Mouse (Mus musculus) heart, embryonic 12.5 days (tissue): ENCODE results near the gene Fez2. TPM values are rescaled to one million over a fixed set of nuclear protein-coding genes. Genes with fewer than 3 reads are reported as not detected.

Source experiments
- ATAC-seq: fragments of 200-750 bp; cut with Nextera tagmentation; 2 replicates; pipeline ENCODE4 v1.8.0; 2017; ENCODE audit warnings: moderate TSS enrichment, moderate library complexity; ENCODE audit not compliant: insufficient number of reproducible peaks, low FRiP score
- H3K27ac ChIP-seq: fragments of 300-500 bp; sonication (generic); 2 replicates; pipeline ENCODE4 v1.5.1; 2016; ENCODE audit warnings: mild to moderate bottlenecking, moderate library complexity; ENCODE audit not compliant: poor library complexity, severe bottlenecking
- H3K27me3 ChIP-seq: fragments of 300-500 bp; sonication (generic); replicated peaks from 2 replicates; pipeline ENCODE4 v1.6.1; 2016; ENCODE audit warnings: mild to moderate bottlenecking, moderate library complexity
- H3K36me3 ChIP-seq: fragments of 300-500 bp; sonication (generic); 2 replicates; pipeline ENCODE4 v1.6.1; 2016; ENCODE audit warnings: mild to moderate bottlenecking, moderate library complexity
- H3K4me1 ChIP-seq: fragments of 300-500 bp; sonication (generic); replicated peaks from 2 replicates; pipeline ENCODE4 v1.6.1; 2016; ENCODE audit warnings: mild to moderate bottlenecking
- H3K4me2 ChIP-seq: fragments of 300-500 bp; sonication (generic); 2 replicates; pipeline ENCODE4 v1.6.1; 2016; ENCODE audit warnings: mild to moderate bottlenecking, moderate library complexity
- H3K4me3 ChIP-seq: fragments of 300-500 bp; sonication (generic); 2 replicates; pipeline ENCODE4 v1.5.1; 2016; ENCODE audit warnings: mild to moderate bottlenecking
- H3K9ac ChIP-seq: fragments of 300-500 bp; sonication (generic); 2 replicates; pipeline ENCODE4 v1.6.1; 2016; ENCODE audit warnings: mild to moderate bottlenecking, moderate library complexity
- H3K9me3 ChIP-seq: fragments of 300-500 bp; sonication (generic); replicated peaks from 2 replicates; pipeline ENCODE4 v1.6.1; 2016; ENCODE audit warnings: mild to moderate bottlenecking, moderate library complexity
- WGBS: fragments of 180-500 bp; shearing (Covaris S2); methylation state at CpG from one replicate; pipeline ENCODE4 v1.1.7; 2016; 5-methylcytosine and 5-hydroxymethylcytosine counted together
- polyA plus RNA-seq: library from polyadenylated mRNA; unstranded; fragments of >200 nt; fragmentation: Nextera tagmentation; extraction: Ambion mirVana; gene quantifications from 2 replicates; pipeline ENCODE4 v1.2.1, GENCODE M21; 2016

The Fez2 gene
- polyA plus RNA-seq, 1 experiment from 2014 or later: 44.7 TPM

DNA sequence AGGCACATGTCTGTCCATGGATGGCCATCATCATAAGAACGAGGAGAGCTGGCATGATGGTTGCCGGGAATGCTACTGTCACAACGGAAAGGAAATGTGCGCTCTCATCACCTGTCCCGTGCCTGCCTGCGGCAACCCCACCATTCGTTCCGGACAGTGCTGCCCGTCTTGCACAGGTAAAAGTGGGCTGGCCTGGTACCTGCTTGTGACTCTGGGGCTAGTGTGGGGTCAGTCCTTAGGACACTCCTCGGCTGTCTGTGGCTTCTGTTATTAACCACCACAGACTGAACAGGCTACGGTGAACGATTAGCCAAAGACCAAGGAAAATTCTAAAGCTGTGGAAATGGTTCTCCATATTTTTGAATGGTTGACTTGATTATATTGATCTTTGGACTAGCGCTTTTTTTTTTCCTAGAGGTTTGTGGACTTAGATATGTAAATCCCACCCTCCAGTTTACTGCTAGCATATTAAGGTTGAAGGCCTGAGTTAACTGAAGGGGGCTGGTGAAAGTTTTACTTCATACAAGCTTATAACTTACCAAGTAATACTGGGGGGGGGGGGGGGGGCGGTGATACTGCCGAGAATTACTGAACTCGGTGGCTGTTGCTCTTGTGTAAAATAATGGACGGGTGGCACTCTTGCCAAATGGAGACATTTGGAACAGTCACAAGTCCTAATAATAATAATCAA lies 70.7 kb downstream of the Fez2 start:
- H3K36me3 ChIP-seq: 0 out of 2 replicates have a peak, but pooled peaks cover 3% of the 10 kb centered on the region
- no peak overlapping the region for H3K4me3 ChIP-seq
- ATAC-seq: no peak
- no peak overlapping the region for H3K4me2 ChIP-seq
- WGBS: 91% methylated on average over 17 of the region's 17 CpGs
- H3K27ac ChIP-seq: no peak overlapping the region
- H3K4me1 ChIP-seq: peaks cover 18% of the 10 kb centered on the region
- H3K9ac ChIP-seq: no peak overlapping the region
- H3K27me3 ChIP-seq: no peaks in the 10 kb centered on the region
- H3K9me3 ChIP-seq: no peaks in the 10 kb centered on the region

DNA sequence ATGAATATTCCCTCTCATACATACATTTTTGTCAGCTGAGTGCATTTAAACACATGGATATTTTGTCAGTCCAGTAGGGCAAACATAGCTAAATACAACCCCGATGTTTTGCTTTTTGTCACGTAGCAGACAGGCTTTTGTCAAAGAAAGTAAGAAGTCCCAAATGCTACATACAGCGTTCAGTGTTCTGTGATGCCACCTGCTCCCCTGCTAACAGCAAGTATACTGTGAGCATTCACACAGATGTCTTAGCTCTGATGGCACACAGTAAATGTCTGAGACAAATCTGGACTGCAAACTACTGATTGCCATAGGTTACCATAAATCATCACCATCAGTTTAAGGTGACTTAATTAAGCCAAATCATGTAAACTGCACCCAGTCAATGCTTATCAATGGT lies 74.3 kb downstream of the Fez2 start:
- no peak overlapping the region for H3K4me2 ChIP-seq
- 0 out of 2 replicates have a peak, but pooled peaks cover 3% of the 10 kb centered on the region for H3K36me3 ChIP-seq
- H3K9me3 ChIP-seq: no peaks in the 10 kb centered on the region
- ATAC-seq: no peak
- peaks cover 8% of the 10 kb centered on the region; the same call in 1 of the 2 replicates for H3K4me1 ChIP-seq
- H3K27ac ChIP-seq: no peak overlapping the region
- H3K9ac ChIP-seq: no peak overlapping the region
- 91% methylated on average over 3 of the region's 3 CpGs for WGBS
- no peak overlapping the region for H3K4me3 ChIP-seq
- H3K27me3 ChIP-seq: no peaks in the 10 kb centered on the region

DNA sequence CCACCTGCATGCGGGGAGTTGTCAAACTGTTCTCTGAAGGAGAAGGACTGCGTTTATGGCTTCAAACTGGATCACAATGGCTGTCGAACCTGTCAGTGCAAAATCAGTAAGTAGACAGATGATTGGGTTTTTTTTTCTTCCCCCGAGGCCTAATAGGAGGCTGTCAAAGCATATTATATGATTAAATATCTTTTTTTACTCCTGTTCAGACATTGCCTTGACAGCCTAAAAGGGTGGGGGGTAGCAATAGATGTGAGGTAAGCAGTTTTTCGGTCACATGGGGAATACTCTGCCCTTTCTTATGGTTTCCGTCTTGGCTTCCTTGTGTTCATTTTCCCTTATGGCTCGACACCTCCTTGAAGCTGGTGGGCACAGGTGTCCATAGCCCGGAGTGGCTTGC lies 82.7 kb downstream of the Fez2 start:
- Histone ChIP-seq H3K27me3 (no peaks in the 10 kb centered on the region), H3K4me2 (no peak overlapping the region), H3K27ac (no peak overlapping the region), H3K9me3 (no peaks in the 10 kb centered on the region), H3K4me3 (no peak overlapping the region), H3K9ac (no peak overlapping the region), H3K36me3 (peaks cover 4% of the 10 kb centered on the region), H3K4me1 (peaks cover 2% of the 10 kb centered on the region; the same call in 1 of the 2 replicates)
- ATAC-seq: no peak
- WGBS: 88% methylated on average over 8 of the region's 8 CpGs

DNA sequence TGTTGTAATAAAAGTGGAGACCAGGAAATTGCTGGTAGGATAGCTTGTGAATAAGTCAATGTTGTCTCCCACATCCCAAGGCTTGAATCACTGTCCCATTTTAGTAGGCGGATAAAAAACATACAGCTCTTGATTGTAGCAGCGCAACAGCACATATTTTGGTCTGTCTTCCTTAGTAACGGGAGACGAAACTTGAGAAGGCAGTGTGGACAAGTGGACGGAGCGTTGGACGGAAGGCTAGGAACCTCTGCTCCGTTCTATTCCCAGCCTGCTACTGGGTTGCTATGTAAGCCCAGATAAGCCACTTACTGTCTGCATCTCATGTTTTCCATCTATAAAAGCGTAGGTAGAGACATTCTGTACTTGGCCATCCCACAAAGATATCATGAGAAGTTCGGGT lies 84.7 kb downstream of the Fez2 start:
- H3K36me3 ChIP-seq: peaks cover 4% of the 10 kb centered on the region
- no peak for ATAC-seq
- no peak overlapping the region for H3K27ac ChIP-seq
- peaks cover 3% of the 10 kb centered on the region; the same call in 1 of the 2 replicates for H3K27me3 ChIP-seq
- H3K9me3 ChIP-seq: no peaks in the 10 kb centered on the region
- H3K4me2 ChIP-seq: no peak overlapping the region
- H3K9ac ChIP-seq: no peak overlapping the region
- peaks cover 8% of the 10 kb centered on the region for H3K4me1 ChIP-seq
- 78% methylated on average over 10 of the region's 10 CpGs for WGBS
- H3K4me3 ChIP-seq: no peak overlapping the region

DNA sequence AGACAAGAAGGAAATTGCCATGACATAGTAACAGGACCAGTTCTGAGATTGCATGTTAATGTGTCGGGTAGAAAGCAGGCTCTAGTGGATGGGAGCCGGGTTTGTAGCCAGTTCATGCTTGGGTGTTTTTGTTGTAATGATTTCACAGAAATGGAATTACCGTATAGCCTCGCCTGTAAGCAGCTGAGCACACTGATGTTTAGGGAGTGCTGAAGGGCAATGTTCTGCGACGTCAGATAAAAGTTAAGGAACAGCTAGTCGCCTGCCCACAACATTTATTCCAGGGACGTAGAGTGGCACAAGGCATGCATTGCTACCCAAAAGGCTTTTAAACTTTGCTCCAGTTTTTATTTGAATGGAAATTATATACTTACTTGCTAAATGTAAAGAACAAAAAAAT lies 86.5 kb downstream of the Fez2 start:
- Histone ChIP-seq H3K27ac (no peak overlapping the region), H3K9me3 (no peaks in the 10 kb centered on the region), H3K4me1 (peaks cover 21% of the 10 kb centered on the region), H3K36me3 (no peaks in the 10 kb centered on the region), H3K27me3 (peaks cover 3% of the 10 kb centered on the region), H3K4me2 (no peak overlapping the region), H3K4me3 (no peak overlapping the region), H3K9ac (no peak overlapping the region)
- no peak for ATAC-seq
- 72% methylated on average over 8 of the region's 8 CpGs for WGBS

DNA sequence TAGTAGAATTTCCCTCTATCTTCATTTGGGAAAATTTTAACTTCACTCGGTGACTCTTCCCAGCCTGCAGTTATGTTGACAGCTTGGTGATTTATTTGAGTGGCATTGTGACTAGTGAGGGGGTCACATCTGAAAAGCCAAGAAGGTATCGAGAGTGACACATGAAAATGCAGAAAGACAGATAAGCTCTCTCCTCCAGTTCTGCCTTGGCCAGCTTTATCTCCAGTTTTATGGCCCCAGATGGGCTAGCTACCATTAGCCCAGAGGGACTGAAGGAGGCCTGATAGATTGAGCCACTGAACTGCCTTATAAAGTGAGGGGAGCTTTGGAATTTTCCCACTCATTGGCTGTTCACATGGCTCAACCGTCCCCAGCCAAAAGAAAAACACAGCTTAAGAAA lies 89.7 kb downstream of the Fez2 start:
- Histone ChIP-seq H3K27me3 (peaks cover 12% of the 10 kb centered on the region), H3K4me2 (no peak overlapping the region)

DNA sequence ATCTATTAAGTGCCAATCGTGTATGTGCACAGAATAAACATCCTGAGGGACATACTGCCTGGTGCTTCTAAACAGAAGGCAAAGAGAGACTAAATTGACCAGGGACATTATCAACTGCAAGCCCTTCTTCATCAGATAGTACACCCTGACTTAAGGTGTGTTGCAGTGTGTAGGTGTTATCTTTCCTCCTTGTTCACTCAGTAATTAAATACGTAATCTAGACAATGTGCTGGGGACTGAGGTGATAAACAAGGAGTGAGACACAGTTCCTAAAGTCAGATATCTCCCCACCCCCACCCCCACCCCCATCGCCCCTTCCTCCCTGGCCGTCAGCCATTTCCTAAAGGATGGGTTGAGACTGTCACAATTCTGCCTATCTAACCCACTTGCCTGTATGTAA lies 90.8 kb downstream of the Fez2 start:
- peaks cover 12% of the 10 kb centered on the region for H3K27me3 ChIP-seq
- 46% methylated on average over 4 of the region's 4 CpGs for WGBS
- no peak overlapping the region for H3K9ac ChIP-seq
- no peaks in the 10 kb centered on the region for H3K36me3 ChIP-seq
- no peak overlapping the region for H3K4me2 ChIP-seq
- H3K27ac ChIP-seq: no peak overlapping the region
- H3K4me1 ChIP-seq: peaks cover 34% of the 10 kb centered on the region
- no peaks in the 10 kb centered on the region for H3K9me3 ChIP-seq
- no peak overlapping the region for H3K4me3 ChIP-seq
- no peak for ATAC-seq

More for the DNA sequence above, 89.7 kb downstream of the Fez2 start:
- no peak overlapping the region for H3K9ac ChIP-seq
- H3K4me3 ChIP-seq: no peak overlapping the region
- peaks cover 29% of the 10 kb centered on the region for H3K4me1 ChIP-seq
- peak; percentile 75 for ATAC-seq
- H3K9me3 ChIP-seq: no peaks in the 10 kb centered on the region
- 12% methylated on average over 3 of the region's 3 CpGs for WGBS
- no peaks in the 10 kb centered on the region for H3K36me3 ChIP-seq
- no peak overlapping the region for H3K27ac ChIP-seq

DNA sequence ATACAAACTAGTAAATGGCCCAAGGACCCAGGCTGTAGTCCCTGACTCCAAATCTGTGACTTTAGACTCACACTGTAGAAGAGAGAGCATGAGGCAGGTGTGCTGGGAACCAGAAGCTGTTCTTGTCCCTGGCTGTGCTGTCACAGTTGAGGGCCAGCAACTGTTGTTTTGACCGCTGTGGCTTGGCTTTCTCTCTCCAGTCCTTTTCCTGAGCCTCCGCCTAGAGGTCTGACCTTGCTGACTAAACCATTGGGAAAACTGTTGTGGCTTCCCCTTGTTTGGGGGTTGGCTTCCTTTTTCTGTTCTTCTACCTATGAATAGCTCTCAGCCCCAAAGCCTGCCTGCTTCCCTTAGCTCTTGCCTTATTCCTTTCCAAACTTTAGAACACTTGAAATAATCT lies 91.6 kb downstream of the Fez2 start:
- no peak for ATAC-seq
- H3K4me3 ChIP-seq: no peak overlapping the region
- H3K27ac ChIP-seq: no peak overlapping the region
- H3K4me1 ChIP-seq: peaks cover 32% of the 10 kb centered on the region
- no peak overlapping the region for H3K9ac ChIP-seq
- no peaks in the 10 kb centered on the region for H3K9me3 ChIP-seq
- H3K27me3 ChIP-seq: peaks cover 17% of the 10 kb centered on the region
- no peak overlapping the region for H3K4me2 ChIP-seq
- WGBS: 49% methylated on average over 2 of the region's 2 CpGs
- H3K36me3 ChIP-seq: no peaks in the 10 kb centered on the region

DNA sequence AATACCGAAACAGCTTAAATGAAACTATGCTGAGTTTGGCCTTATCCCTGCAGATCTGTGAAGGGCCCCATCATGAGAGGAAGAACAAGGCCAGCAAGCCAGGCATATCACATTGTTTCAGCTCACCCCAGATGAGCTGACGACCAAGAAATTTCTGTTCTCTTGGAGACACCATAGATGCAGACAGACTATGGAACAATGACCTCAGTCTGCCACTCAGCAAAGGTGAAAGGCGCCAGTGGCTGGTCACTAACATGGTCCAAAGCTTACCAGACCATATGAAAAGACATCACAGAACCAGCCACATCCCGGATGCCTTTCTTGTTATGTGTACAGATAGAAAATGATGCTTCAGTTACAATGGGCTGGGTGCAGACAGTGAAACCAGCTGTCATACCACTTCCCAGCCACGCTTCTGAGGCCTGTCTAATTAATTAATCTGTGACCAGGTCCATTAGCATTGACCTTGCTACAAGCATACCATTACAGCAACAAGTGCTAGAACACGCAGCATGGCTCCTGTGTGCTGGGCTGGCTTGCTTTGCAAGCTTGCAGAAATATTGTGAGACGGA lies 92.1 kb downstream of the Fez2 start:
- WGBS: 87% methylated on average over 7 of the region's 7 CpGs
- H3K9ac ChIP-seq: no peak overlapping the region
- ATAC-seq: no peak
- peaks cover 19% of the 10 kb centered on the region for H3K27me3 ChIP-seq
- peaks cover 31% of the 10 kb centered on the region for H3K4me1 ChIP-seq
- no peaks in the 10 kb centered on the region for H3K36me3 ChIP-seq
- H3K4me2 ChIP-seq: no peak overlapping the region
- no peak overlapping the region for H3K27ac ChIP-seq
- H3K9me3 ChIP-seq: no peaks in the 10 kb centered on the region
- no peak overlapping the region for H3K4me3 ChIP-seq

DNA sequence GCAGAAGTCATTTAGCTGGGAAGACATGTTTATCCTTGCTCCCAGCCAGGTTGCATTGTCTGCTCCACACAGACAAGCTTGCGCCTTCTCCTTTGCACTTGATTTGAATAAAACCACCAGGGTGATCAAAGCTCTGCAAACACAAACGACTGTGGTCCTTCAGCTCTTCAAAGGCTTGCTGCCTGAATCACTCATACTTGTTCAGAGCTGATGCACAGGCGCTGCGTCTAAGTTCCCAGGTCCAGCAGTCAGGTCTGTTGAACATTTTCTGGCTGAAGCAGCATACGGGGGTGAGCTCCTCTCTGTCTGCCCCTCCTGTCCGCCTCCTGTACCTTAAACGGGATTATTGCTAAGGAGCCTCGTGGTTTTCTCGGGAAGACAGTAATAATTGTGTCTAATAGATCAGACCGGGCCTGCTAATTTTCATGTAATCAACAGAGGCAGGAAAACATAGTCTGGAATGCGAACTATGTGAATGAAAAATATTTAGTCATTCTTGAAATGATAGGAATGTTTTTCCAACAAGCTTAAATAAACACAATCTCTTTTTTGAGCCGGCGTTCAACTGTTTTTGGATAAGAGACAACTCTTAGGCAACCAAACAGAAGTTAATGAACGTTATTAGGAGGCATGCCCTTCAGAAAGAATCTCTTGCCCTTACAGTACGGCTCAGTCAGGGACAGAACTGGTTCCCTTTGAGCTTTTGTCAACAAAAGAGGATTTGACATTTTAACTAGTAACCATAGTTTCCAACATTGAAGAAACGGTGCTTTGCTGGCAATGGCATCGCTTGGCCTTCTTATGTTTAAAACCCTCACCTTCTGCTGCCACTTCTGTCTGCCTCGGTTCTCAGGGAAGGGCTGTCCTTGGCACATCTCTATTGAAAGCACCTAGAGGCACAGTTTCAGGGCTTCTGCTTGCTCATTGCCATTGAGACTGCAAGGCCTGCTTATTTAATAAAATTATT lies 95.3 kb downstream of the Fez2 start:
- Histone ChIP-seq H3K9ac (no peak overlapping the region), H3K9me3 (no peaks in the 10 kb centered on the region), H3K36me3 (no peaks in the 10 kb centered on the region), H3K27ac (no peak overlapping the region), H3K4me1 (peaks cover 32% of the 10 kb centered on the region), H3K4me3 (no peak overlapping the region), H3K27me3 (peaks cover 29% of the 10 kb centered on the region), H3K4me2 (no peak overlapping the region)
- WGBS: 40% methylated on average over 18 of the region's 18 CpGs
- ATAC-seq: 0 out of 2 replicates have a peak, but pooled peaks have one; percentile 12

DNA sequence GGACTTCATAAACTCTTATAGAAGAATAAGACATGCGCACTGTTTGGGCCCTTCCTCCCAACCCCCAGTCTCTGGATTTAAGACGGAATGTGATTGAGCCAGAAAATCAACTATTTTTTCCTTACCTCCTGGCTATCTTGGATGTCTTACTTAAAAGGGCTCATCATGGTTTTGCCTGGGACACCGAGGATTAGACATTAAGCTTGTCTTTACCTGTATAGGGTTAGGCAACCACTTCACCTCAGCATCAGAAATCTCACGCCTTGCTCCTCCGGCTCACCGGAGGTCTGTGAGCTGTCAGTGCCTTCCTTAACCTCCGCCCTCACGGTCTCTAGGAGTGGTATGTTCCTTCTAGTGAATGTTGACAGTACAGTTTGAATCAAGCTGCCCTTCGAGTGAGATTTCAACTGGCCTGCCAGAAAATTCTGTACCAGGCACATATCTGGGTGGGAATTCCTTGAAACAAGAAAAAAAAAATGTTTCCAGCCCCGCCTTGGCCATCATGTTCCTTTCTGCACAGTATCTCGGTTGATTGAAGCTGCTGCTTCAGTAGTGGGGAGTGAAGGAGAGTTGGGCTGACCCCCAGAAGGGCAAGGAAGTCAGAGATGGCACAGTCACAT lies 96.6 kb downstream of the Fez2 start:
- H3K4me3 ChIP-seq: no peak overlapping the region
- no peak overlapping the region for H3K4me2 ChIP-seq
- H3K9ac ChIP-seq: no peak overlapping the region
- no peak for ATAC-seq
- no peaks in the 10 kb centered on the region for H3K36me3 ChIP-seq
- no peak overlapping the region for H3K27ac ChIP-seq
- WGBS: 59% methylated on average over 11 of the region's 11 CpGs
- no peaks in the 10 kb centered on the region for H3K9me3 ChIP-seq
- peaks cover 28% of the 10 kb centered on the region for H3K27me3 ChIP-seq
- peaks cover 23% of the 10 kb centered on the region for H3K4me1 ChIP-seq
